Mouse (Mus musculus): ENCODE results near the gene Gna13.

- TF ChIP-seq TAL1 (IDR thresholded peaks at IDR 0.05; ENCODE audit: low read length), result no peak
- TF ChIP-seq GATA1 (IDR thresholded peaks at IDR 0.05; ENCODE audit: low read length), result no peak
These were observed 1.7 kb downstream of the Gna13 start for GRCm38 (mm10) chr11:109364337-109364736.
